Mouse (Mus musculus) limb, embryonic 11.5 days (tissue): Measurements from ENCODE around the gene Sdad1. TPM values are rescaled to one million over a fixed set of nuclear protein-coding genes. Genes with fewer than 3 reads are reported as not detected.

Experiments
- ATAC-seq: fragments of 200-750 bp; cut with Nextera tagmentation; 2 replicates; pipeline ENCODE4 v1.8.0; 2017; ENCODE audit warnings: low read depth; ENCODE audit not compliant: insufficient number of reproducible peaks, low FRiP score, low TSS enrichment
- DNase-seq: peaks from one replicate; pipeline ENCODE4 v3.0.0-alpha.2; 2015; ENCODE audit warnings: low spot score
- H3K27ac ChIP-seq: fragments of 300-500 bp; sonication (generic); replicated peaks from 2 replicates; pipeline ENCODE4 v1.5.1; 2014; ENCODE audit warnings: low read depth, mild to moderate bottlenecking, low read length
- H3K27me3 ChIP-seq: fragments of 300-500 bp; sonication (generic); 2 replicates; pipeline ENCODE4 v1.6.1; 2014; ENCODE audit warnings: mild to moderate bottlenecking, low read length, mixed read lengths; ENCODE audit not compliant: control insufficient read depth, insufficient read depth
- H3K36me3 ChIP-seq: fragments of 300-500 bp; sonication (generic); 2 replicates; pipeline ENCODE4 v1.6.1; 2014; ENCODE audit warnings: mild to moderate bottlenecking, low read length, moderate library complexity, mixed read lengths; ENCODE audit not compliant: control insufficient read depth, insufficient read depth
- H3K4me1 ChIP-seq: fragments of 300-500 bp; sonication (generic); 2 replicates; pipeline ENCODE4 v1.6.1; 2014; ENCODE audit warnings: low read length, mixed read lengths; ENCODE audit not compliant: control insufficient read depth, insufficient read depth
- H3K4me2 ChIP-seq: fragments of 300-500 bp; sonication (generic); 2 replicates; pipeline ENCODE4 v1.6.1; 2014; ENCODE audit warnings: low read depth, mild to moderate bottlenecking, moderate library complexity; ENCODE audit not compliant: severe bottlenecking
- H3K4me3 ChIP-seq: fragments of 300-500 bp; sonication (generic); 2 replicates; pipeline ENCODE4 v1.5.1; 2014; ENCODE audit warnings: low read depth, low read length
- H3K9ac ChIP-seq: fragments of 300-500 bp; sonication (generic); 2 replicates; pipeline ENCODE4 v1.6.1; 2014; ENCODE audit warnings: mild to moderate bottlenecking, low read length
- H3K9me3 ChIP-seq: fragments of 300-500 bp; sonication (generic); 2 replicates; pipeline ENCODE4 v1.6.1; 2016; ENCODE audit warnings: low read length; ENCODE audit not compliant: control insufficient read depth
- WGBS: fragments of 180-500 bp; shearing (Covaris S2); extraction: QIAGEN DNeasy Blood & Tissue Kit; methylation state at CpG from one replicate; pipeline ENCODE4 v1.1.7; 2014; 5-methylcytosine and 5-hydroxymethylcytosine counted together
- polyA plus RNA-seq: library from polyadenylated mRNA; unstranded; fragments of >200 nt; fragmentation: Nextera tagmentation; extraction: Ambion mirVana; gene quantifications from 2 replicates; pipeline ENCODE4 v1.2.1, GENCODE M21; 2014

The Sdad1 gene
- polyA plus RNA-seq, 1 experiment from 2014 or later, result 45.3 TPM

GRCm38 (mm10) chr5:92291652-92292414, 18.4 kb downstream of the Sdad1 start:
- Histone ChIP-seq H3K9ac (no peak overlapping the region), H3K4me2 (no peak overlapping the region), H3K4me1 (no peaks in the 10 kb centered on the region), H3K9me3 (no peaks in the 10 kb centered on the region), H3K27ac (no peak overlapping the region), H3K27me3 (no peaks in the 10 kb centered on the region), H3K36me3 (peaks cover 16% of the 10 kb centered on the region), H3K4me3 (no peak overlapping the region)
- ATAC-seq (no peak), DNase-seq (no peak)
- WGBS, result 90% methylated on average over 6 of the region's 6 CpGs

- no peaks in the 10 kb centered on the region for H3K27me3 ChIP-seq
- H3K4me2 ChIP-seq, result no peak overlapping the region
- H3K27ac ChIP-seq, result no peak overlapping the region
- no peaks in the 10 kb centered on the region for H3K4me1 ChIP-seq
- no peak for DNase-seq
- H3K36me3 ChIP-seq, result peaks cover 12% of the 10 kb centered on the region
- no peak overlapping the region for H3K4me3 ChIP-seq
- no peak for ATAC-seq
- WGBS, result 84% methylated on average over 6 of the region's 6 CpGs
- no peaks in the 10 kb centered on the region for H3K9me3 ChIP-seq
- H3K9ac ChIP-seq, result no peak overlapping the region
Observed at GRCm38 (mm10) chr5:92287840-92288239, 22.4 kb downstream of the Sdad1 start.

DNA sequence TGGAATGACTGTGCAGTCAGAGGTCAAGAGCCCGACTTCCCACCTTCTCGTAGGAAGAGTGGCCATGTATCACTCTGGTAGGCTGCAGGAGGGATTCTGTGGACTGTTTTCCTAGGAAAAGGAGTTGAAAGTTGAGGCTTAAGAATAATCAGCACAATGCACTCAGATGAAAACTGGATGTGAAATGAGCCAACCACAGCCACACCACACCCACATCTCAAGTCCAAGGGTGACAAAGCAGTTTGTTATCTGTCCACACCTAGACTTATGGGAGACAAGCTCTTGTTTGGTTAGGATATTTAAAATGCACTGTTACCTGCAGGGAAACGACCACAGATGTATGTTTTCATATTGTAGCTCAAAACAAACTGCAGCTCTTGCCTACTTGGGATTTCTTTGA, 27.2 kb downstream of the Sdad1 start:
- Histone ChIP-seq H3K27ac (no peak overlapping the region), H3K36me3 (no peaks in the 10 kb centered on the region; the same call in 1 of the 2 replicates), H3K4me3 (no peak overlapping the region), H3K4me2 (no peak overlapping the region), H3K4me1 (no peaks in the 10 kb centered on the region), H3K9ac (no peak overlapping the region), H3K9me3 (no peaks in the 10 kb centered on the region), H3K27me3 (no peaks in the 10 kb centered on the region)
- no peak for DNase-seq
- ATAC-seq, result no peak
- WGBS, result 82% methylated on average over 3 of the region's 3 CpGs

DNA sequence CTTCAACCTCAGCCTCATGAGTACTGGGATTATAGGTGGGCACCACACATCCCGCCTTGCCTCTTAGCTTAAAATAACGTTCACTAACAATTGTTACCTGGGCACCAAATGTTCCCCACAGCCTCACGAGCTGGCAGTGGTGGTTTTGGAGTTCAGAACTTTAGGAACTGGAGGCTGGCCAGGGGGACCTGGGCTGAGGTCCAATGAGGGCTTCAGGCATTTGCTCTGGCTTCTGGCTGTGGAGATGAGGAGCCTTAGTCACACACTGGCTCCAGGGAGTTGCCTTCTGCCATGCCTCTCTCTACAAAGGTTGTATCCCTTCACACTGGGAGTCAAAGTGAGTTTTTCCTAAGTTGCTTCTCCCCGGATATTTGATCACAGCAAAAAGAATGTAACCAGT, 27.7 kb downstream of the Sdad1 start:
- H3K36me3 ChIP-seq, result no peaks in the 10 kb centered on the region; the same call in 1 of the 2 replicates
- no peak overlapping the region for H3K4me2 ChIP-seq
- DNase-seq (no peak), ATAC-seq (no peak)
- H3K27me3 ChIP-seq, result no peaks in the 10 kb centered on the region
- no peak overlapping the region for H3K4me3 ChIP-seq
- no peak overlapping the region for H3K9ac ChIP-seq
- no peak overlapping the region for H3K27ac ChIP-seq
- 79% methylated on average over 4 of the region's 4 CpGs for WGBS
- no peaks in the 10 kb centered on the region for H3K9me3 ChIP-seq
- peaks cover under 1% of the 10 kb centered on the region; the same call in 1 of the 2 replicates for H3K4me1 ChIP-seq

- H3K27me3 ChIP-seq, result no peaks in the 10 kb centered on the region
- no peak for ATAC-seq
- no peaks in the 10 kb centered on the region; the same call in 1 of the 2 replicates for H3K36me3 ChIP-seq
- no peak overlapping the region for H3K27ac ChIP-seq
- H3K4me2 ChIP-seq, result no peak overlapping the region
- H3K9me3 ChIP-seq, result no peaks in the 10 kb centered on the region
- H3K4me1 ChIP-seq, result peaks cover 4% of the 10 kb centered on the region; the same call in 1 of the 2 replicates
- no peak for DNase-seq
- no peak overlapping the region for H3K4me3 ChIP-seq
- 89% methylated on average over 10 of the region's 10 CpGs for WGBS
- no peak overlapping the region for H3K9ac ChIP-seq
Observed at GRCm38 (mm10) chr5:92278942-92279537, 31.2 kb downstream of the Sdad1 start.

GRCm38 (mm10) chr5:92277437-92278394, 32.6 kb downstream of the Sdad1 start, which contains the start of gene Naaa:
Gene Naaa (minus strand): TSS chr5:92278170.
- Histone ChIP-seq H3K36me3 (no peaks in the 10 kb centered on the region), H3K27me3 (no peaks in the 10 kb centered on the region), H3K27ac (no peak within 1 kb of the TSS), H3K9ac (peak within 1 kb of the TSS; percentile 49; the same call in 1 of the 2 replicates), H3K9me3 (no peaks in the 10 kb centered on the region), H3K4me1 (peaks cover 4% of the 10 kb centered on the region; the same call in 1 of the 2 replicates), H3K4me2 (peak within 1 kb of the TSS; percentile 92), H3K4me3 (peak within 1 kb of the TSS; percentile 65)
- DNase-seq (peak; percentile 85), ATAC-seq (peak; percentile 87)
- WGBS, result 3% methylated on average over 54 of the region's 54 CpGs

DNA sequence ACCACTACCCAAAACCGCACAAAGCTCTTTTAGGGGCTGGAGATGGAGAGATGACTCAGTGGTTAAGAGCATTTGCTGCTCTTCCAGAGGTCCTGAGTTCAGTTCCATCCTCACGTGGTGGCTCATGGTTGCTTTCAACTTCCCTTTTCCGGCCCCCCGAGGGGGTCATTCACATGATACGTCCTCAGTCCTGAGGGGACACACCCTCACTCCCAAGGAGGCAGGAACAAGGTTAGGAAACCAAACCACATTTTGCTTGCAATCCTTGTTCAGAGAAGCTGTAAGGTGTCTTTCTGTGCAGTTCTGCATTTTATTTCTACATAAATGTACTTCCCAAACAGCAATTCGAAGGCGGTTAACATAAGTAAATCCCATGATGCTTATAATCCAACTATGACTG, 39.8 kb downstream of the Sdad1 start:
- Histone ChIP-seq H3K4me2 (no peak overlapping the region), H3K36me3 (no peaks in the 10 kb centered on the region), H3K4me1 (no peaks in the 10 kb centered on the region), H3K4me3 (no peak overlapping the region), H3K9me3 (no peaks in the 10 kb centered on the region), H3K27me3 (no peaks in the 10 kb centered on the region), H3K9ac (no peak overlapping the region), H3K27ac (no peak overlapping the region)
- 90% methylated on average over 7 of the region's 7 CpGs for WGBS
- DNase-seq (no peak), ATAC-seq (no peak)

DNA sequence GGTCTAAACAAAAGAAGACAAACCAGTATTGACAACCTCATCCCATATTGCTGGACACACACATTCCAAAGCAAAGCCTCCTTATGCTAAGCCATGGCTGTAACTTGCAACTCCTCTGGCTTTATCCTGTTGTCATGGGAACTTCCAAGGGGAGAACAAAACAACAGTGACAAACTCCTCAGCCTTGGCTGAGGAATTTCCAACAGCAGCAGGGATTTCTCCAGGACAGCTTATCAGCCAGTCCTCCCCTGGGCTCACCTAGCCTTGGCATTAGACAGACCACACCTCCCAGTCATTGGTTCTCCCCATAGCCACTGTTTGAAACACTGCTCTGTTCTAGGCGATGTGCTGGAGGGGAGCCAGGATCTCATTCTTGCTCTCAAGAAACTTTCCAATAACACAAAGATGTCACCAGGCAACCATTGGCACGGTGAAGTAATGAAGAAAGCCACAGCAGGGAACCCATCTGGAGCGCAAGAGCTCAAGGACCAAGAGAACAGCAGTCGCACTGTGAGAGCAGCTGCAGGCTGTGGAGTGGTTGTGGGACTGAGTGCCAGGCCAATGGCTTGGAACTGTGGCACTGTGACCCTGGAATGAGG, 46.4 kb downstream of the Sdad1 start:
- 65% methylated on average over 4 of the region's 4 CpGs for WGBS
- ATAC-seq (no peak; the same call in 1 of the 2 replicates), DNase-seq (no peak)
- Histone ChIP-seq H3K4me2 (no peak overlapping the region), H3K27me3 (no peaks in the 10 kb centered on the region), H3K9ac (no peak overlapping the region), H3K9me3 (no peaks in the 10 kb centered on the region), H3K4me3 (no peak overlapping the region), H3K27ac (no peak overlapping the region), H3K4me1 (no peaks in the 10 kb centered on the region), H3K36me3 (no peaks in the 10 kb centered on the region; the same call in 1 of the 2 replicates)
